Mouse (Mus musculus): ENCODE data around the gene Prop1. TPM values are rescaled to one million over a fixed set of nuclear protein-coding genes. Genes with fewer than 3 reads are reported as not detected.

The Prop1 gene
- not detected in 2 replicates for polyA plus RNA-seq (2015; fragmentation: Nextera tagmentation; extraction: Ambion mirVana)

DNA sequence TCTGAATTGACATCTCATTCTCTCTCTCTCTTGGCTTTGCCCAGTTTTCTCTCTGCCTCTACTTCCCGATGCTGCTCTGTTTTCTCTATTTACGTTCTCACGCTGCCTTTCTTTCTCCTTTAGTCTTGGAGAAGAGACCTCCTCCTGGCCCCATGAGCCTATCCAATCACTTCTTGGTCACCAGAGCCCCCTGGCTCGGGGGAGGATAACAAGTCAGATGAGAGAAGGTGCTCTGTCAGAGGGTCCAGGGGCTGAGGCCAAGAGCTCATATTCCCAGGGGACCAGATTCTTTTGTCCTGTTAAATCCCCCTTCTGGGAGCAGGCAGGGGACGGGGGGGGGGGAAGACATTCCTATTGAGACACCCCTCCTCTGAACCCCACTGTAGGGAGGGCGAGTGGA lies at the start of gene Prop1:
Gene Prop1 (minus strand): TSS at position 101 of the 400 bp plus-strand sequence.
- no peaks in the 10 kb centered on the region for H3K9me3 ChIP-seq (replicated peaks; ENCODE audit: control insufficient read depth, low read length)
- WGBS, result 62% methylated on average over 6 of the region's 6 CpGs
- no peaks in the 10 kb centered on the region for H3K27me3 ChIP-seq (ENCODE audit: control insufficient read depth, insufficient read depth, low read length)
- no peak within 1 kb of the TSS for H3K4me2 ChIP-seq (ENCODE audit: low read depth, low read length)
- H3K36me3 ChIP-seq (ENCODE audit: control insufficient read depth, insufficient read depth, low read length), result no peaks in the 10 kb centered on the region
- H3K9ac ChIP-seq (ENCODE audit: low read length), result no peak within 1 kb of the TSS
- no peaks in the 10 kb centered on the region for H3K4me1 ChIP-seq (ENCODE audit: control insufficient read depth, insufficient read depth, low read length)
- no peak within 1 kb of the TSS for H3K27ac ChIP-seq (ENCODE audit: low read length)
- H3K4me3 ChIP-seq (replicated peaks; ENCODE audit: low read length), result no peak within 1 kb of the TSS
- no peak for ATAC-seq (ENCODE audit: insufficient read depth, low FRiP score)

DNA sequence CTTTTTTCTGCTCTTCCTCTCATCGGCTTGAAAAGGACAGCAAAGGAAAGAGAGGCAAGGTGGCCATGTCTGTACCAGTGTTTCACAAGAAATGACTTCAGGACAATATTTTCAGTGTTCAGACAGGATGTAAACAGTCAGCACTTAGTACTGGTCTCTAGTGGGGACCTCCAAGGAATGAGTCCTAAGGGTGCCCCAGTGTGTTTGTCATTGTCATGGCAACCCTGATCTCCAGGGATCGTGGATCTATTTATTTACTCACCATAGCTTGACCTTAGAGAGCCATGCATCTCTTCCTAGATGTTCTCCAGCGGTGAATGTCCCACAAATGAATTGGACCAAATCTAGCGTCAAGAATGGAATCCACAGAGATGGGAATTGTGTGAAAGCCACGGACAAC lies 49.7 kb upstream of the Prop1 start, which contains the start of gene Olfr51:
Gene Olfr51 (plus strand): TSS at position 301 of the 400 bp plus-strand sequence.
- no peaks in the 10 kb centered on the region for H3K9me3 ChIP-seq (replicated peaks; ENCODE audit: control insufficient read depth, low read length)
- no peak within 1 kb of the TSS for H3K27ac ChIP-seq (ENCODE audit: low read length)
- H3K4me1 ChIP-seq (ENCODE audit: control insufficient read depth, insufficient read depth, low read length), result no peaks in the 10 kb centered on the region
- H3K9ac ChIP-seq (ENCODE audit: low read length), result no peak within 1 kb of the TSS
- 68% methylated on average over 5 of the region's 5 CpGs for WGBS
- no peak within 1 kb of the TSS for H3K4me2 ChIP-seq (ENCODE audit: low read depth, low read length)
- no peak for ATAC-seq (ENCODE audit: insufficient read depth, low FRiP score)
- no peak within 1 kb of the TSS for H3K4me3 ChIP-seq (replicated peaks; ENCODE audit: low read length)
- no peaks in the 10 kb centered on the region for H3K36me3 ChIP-seq (ENCODE audit: control insufficient read depth, insufficient read depth, low read length)
- H3K27me3 ChIP-seq (ENCODE audit: control insufficient read depth, insufficient read depth, low read length), result no peaks in the 10 kb centered on the region

DNA sequence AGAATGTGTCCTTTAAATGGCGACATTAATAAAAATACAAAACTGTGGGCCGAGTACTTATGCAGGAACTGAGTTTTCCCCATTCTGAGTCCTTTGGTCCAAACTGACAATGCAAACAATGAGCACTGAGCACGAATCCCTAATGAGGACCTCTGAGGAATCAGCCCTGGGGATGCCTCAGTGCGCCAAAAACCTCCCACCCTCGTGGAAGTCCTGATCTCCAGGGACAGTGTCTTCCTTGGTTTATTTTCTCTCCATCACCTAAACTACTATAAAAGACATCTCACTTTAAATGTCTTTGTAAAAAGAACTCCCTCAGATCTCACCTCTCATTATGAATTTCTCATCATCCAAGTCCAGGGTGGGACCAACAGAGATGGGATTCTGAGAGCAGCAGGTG lies 28.1 kb upstream of the Prop1 start, which contains the start of gene Olfr1377:
Gene Olfr1377 (plus strand): TSS at position 301 of the 400 bp plus-strand sequence.
- H3K4me2 ChIP-seq (ENCODE audit: low read depth, low read length), result no peak within 1 kb of the TSS
- WGBS, result 66% methylated on average over 5 of the region's 5 CpGs
- no peak within 1 kb of the TSS for H3K4me3 ChIP-seq (replicated peaks; ENCODE audit: low read length)
- ATAC-seq (ENCODE audit: insufficient read depth, low FRiP score), result no peak
- no peak within 1 kb of the TSS for H3K9ac ChIP-seq (ENCODE audit: low read length)
- H3K9me3 ChIP-seq (replicated peaks; ENCODE audit: control insufficient read depth, low read length), result no peaks in the 10 kb centered on the region
- no peaks in the 10 kb centered on the region for H3K36me3 ChIP-seq (ENCODE audit: control insufficient read depth, insufficient read depth, low read length)
- H3K4me1 ChIP-seq (ENCODE audit: control insufficient read depth, insufficient read depth, low read length), result no peaks in the 10 kb centered on the region
- no peaks in the 10 kb centered on the region for H3K27me3 ChIP-seq (ENCODE audit: control insufficient read depth, insufficient read depth, low read length)
- H3K27ac ChIP-seq (ENCODE audit: low read length), result no peak within 1 kb of the TSS

DNA sequence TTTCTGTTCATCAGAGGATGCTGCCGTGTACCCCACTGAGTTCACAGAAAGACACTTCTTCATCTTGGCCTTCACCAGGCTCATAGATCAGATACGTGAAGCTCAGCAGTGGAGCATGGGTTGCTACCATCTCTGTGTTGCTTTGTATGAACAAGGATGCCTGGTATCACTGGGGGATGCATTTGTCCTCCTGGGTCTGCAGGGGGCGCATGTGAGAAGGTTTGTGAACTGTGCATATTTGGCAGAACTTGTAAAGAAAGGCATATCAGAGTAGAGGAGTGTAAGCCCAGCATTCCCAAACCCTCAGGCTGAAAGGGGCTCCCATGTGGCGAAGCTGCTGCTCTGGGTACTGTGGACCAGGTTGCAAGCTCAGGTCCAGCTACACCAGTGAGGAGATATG lies 23.7 kb upstream of the Prop1 start:
- no peak overlapping the region for H3K4me3 ChIP-seq (replicated peaks; ENCODE audit: low read length)
- H3K9ac ChIP-seq (ENCODE audit: low read length), result no peak overlapping the region
- no peak overlapping the region for H3K27ac ChIP-seq (ENCODE audit: low read length)
- no peaks in the 10 kb centered on the region for H3K4me1 ChIP-seq (ENCODE audit: control insufficient read depth, insufficient read depth, low read length)
- H3K36me3 ChIP-seq (ENCODE audit: control insufficient read depth, insufficient read depth, low read length), result no peaks in the 10 kb centered on the region
- 68% methylated on average over 4 of the region's 4 CpGs for WGBS
- H3K27me3 ChIP-seq (ENCODE audit: control insufficient read depth, insufficient read depth, low read length), result no peaks in the 10 kb centered on the region
- ATAC-seq (ENCODE audit: insufficient read depth, low FRiP score), result no peak
- H3K9me3 ChIP-seq (replicated peaks; ENCODE audit: control insufficient read depth, low read length), result no peaks in the 10 kb centered on the region
- H3K4me2 ChIP-seq (ENCODE audit: low read depth, low read length), result no peak overlapping the region

DNA sequence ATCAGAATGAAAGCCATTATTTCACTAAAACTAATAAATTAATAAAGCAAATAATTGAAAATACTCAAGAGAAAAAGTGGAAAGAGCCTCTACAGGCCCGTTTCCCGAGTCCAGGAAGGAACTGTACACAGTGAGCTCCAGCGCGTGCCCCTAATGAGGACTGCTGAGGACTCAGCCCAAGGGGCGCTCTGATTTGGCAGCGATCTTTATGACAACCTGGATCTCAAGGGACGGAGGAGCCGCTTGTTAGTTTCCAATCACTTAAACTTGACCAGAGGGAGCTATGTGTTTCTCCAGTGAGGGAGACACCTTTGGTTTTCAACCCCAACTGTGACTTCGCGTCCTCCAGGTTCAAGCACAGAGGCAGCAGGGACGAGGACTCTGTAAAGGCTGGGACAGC lies 12.7 kb upstream of the Prop1 start, which contains the start of gene Olfr1378:
Gene Olfr1378 (plus strand): TSS at position 301 of the 400 bp plus-strand sequence.
- no peaks in the 10 kb centered on the region for H3K9me3 ChIP-seq (replicated peaks; ENCODE audit: control insufficient read depth, low read length)
- no peak for ATAC-seq (ENCODE audit: insufficient read depth, low FRiP score)
- WGBS, result 79% methylated on average over 11 of the region's 11 CpGs

DNA sequence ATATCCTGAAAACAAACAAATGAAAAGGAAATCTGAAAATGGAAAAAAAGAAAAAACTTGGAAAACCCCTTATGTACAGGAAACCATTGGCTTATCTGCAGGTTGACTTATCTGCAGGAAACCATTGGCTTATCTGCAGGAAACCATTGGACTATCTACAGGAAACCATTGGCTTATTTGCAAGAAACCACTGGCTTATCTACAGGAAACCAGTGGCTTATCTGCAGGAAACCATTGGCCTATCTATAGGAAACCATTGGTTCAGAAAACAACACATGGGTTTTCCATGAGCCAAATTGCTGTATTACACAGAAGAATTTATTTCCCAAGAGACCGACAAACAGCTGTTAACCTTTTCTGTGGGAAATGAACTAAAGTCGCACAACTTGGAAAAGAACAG lies 11.3 kb upstream of the Prop1 start:
- H3K9ac ChIP-seq (ENCODE audit: low read length), result no peak overlapping the region
- no peak overlapping the region for H3K27ac ChIP-seq (ENCODE audit: low read length)
- WGBS, result 73% methylated on average over 2 of the region's 2 CpGs
- no peak overlapping the region for H3K4me3 ChIP-seq (replicated peaks; ENCODE audit: low read length)
- no peaks in the 10 kb centered on the region for H3K9me3 ChIP-seq (replicated peaks; ENCODE audit: control insufficient read depth, low read length)
- H3K4me2 ChIP-seq (ENCODE audit: low read depth, low read length), result no peak overlapping the region
- no peaks in the 10 kb centered on the region for H3K27me3 ChIP-seq (ENCODE audit: control insufficient read depth, insufficient read depth, low read length)
- no peaks in the 10 kb centered on the region for H3K36me3 ChIP-seq (ENCODE audit: control insufficient read depth, insufficient read depth, low read length)
- H3K4me1 ChIP-seq (ENCODE audit: control insufficient read depth, insufficient read depth, low read length), result no peaks in the 10 kb centered on the region
- ATAC-seq (ENCODE audit: insufficient read depth, low FRiP score), result no peak

More for the DNA sequence above, 12.7 kb upstream of the Prop1 start, which contains the start of gene Olfr1378:
- Histone ChIP-seq H3K9ac (ENCODE audit: low read length) (no peak within 1 kb of the TSS), H3K27me3 (ENCODE audit: control insufficient read depth, insufficient read depth, low read length) (no peaks in the 10 kb centered on the region), H3K4me2 (ENCODE audit: low read depth, low read length) (no peak within 1 kb of the TSS), H3K4me1 (ENCODE audit: control insufficient read depth, insufficient read depth, low read length) (no peaks in the 10 kb centered on the region), H3K4me3 (replicated peaks; ENCODE audit: low read length) (no peak within 1 kb of the TSS), H3K36me3 (ENCODE audit: control insufficient read depth, insufficient read depth, low read length) (no peaks in the 10 kb centered on the region), H3K27ac (ENCODE audit: low read length) (no peak within 1 kb of the TSS)

DNA sequence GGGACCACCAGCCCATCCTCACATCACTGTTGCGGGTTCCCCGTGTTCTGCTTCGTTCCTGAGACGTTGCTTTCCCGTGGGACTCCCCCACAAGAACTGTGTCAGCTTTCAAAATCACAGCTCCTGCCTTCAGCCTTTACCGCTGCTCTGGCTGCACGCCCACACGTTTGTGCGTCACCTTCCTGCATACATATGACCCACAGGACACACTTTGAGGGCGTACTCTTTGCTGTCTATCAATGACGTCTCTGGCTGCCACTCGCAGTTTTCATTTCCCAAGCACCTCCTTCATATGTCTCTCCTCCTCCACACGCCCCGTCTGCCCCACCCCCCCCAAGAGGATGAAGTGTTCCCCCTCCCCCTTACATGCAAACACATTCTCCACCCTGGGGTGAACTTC lies 1.3 kb downstream of the Prop1 start:
- Histone ChIP-seq H3K27me3 (ENCODE audit: control insufficient read depth, insufficient read depth, low read length) (no peaks in the 10 kb centered on the region), H3K4me1 (ENCODE audit: control insufficient read depth, insufficient read depth, low read length) (no peaks in the 10 kb centered on the region), H3K4me3 (replicated peaks; ENCODE audit: low read length) (no peak overlapping the region), H3K27ac (ENCODE audit: low read length) (no peak overlapping the region), H3K9ac (ENCODE audit: low read length) (no peak overlapping the region), H3K36me3 (ENCODE audit: control insufficient read depth, insufficient read depth, low read length) (no peaks in the 10 kb centered on the region), H3K9me3 (replicated peaks; ENCODE audit: control insufficient read depth, low read length) (no peaks in the 10 kb centered on the region), H3K4me2 (ENCODE audit: low read depth, low read length) (no peak overlapping the region)
- ATAC-seq (ENCODE audit: insufficient read depth, low FRiP score), result no peak
- 65% methylated on average over 14 of the region's 14 CpGs for WGBS

DNA sequence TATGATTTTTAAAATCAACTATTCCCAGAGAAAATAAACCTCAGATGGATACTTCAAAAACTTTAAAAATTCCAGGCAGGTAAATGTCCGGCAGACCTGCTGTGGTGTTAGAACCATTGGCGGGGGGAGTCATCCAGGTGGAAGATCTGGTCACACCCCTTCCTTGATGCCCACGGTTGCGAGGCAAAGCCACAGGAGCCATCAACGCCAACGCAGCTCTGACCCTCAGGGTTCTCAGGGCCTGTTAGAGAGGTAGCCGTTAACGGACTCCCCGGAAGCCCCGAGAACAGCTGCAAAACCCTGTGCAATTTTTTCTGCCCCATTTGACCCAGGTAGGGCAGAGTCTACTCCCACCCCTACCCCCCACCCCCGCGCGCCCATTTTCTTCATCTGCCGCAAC lies 10.1 kb downstream of the Prop1 start, which contains the start of gene 4933414I15Rik:
Gene 4933414I15Rik (minus strand): TSS at position 260 of the 400 bp plus-strand sequence.
- no peak within 1 kb of the TSS for H3K9ac ChIP-seq (ENCODE audit: low read length)
- 76% methylated on average over 14 of the region's 14 CpGs for WGBS
- H3K27me3 ChIP-seq (ENCODE audit: control insufficient read depth, insufficient read depth, low read length), result no peaks in the 10 kb centered on the region
- no peaks in the 10 kb centered on the region for H3K9me3 ChIP-seq (replicated peaks; ENCODE audit: control insufficient read depth, low read length)
- H3K4me2 ChIP-seq (ENCODE audit: low read depth, low read length), result no peak within 1 kb of the TSS
- no peaks in the 10 kb centered on the region for H3K36me3 ChIP-seq (ENCODE audit: control insufficient read depth, insufficient read depth, low read length)
- H3K4me1 ChIP-seq (ENCODE audit: control insufficient read depth, insufficient read depth, low read length), result no peaks in the 10 kb centered on the region
- H3K27ac ChIP-seq (ENCODE audit: low read length), result no peak within 1 kb of the TSS
- H3K4me3 ChIP-seq (replicated peaks; ENCODE audit: low read length), result no peak within 1 kb of the TSS
- ATAC-seq (ENCODE audit: insufficient read depth, low FRiP score), result no peak

DNA sequence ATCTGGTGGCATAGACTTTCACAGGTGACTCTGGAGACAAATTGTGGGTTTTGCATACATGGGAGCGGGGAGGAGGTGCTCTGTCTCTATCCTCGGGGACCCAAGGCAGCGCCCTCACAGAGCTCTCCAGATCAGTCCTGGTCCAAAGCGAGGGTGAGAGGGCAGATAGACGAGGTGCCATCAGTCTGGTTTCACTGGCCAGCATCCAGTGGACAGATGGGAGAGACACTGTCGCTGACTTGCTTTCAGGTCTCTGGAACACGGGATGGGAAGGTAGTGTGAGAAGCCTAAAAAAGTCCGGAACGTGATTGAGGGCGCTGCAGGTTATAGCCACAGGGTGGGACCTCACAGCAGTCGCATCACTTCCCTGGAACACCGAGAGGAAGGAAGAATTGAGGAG lies 11.2 kb downstream of the Prop1 start:
- no peak overlapping the region for H3K9ac ChIP-seq (ENCODE audit: low read length)
- no peak overlapping the region for H3K27ac ChIP-seq (ENCODE audit: low read length)
- H3K4me2 ChIP-seq (ENCODE audit: low read depth, low read length), result no peak overlapping the region
- no peaks in the 10 kb centered on the region for H3K27me3 ChIP-seq (ENCODE audit: control insufficient read depth, insufficient read depth, low read length)
- no peak overlapping the region for H3K4me3 ChIP-seq (replicated peaks; ENCODE audit: low read length)
- 65% methylated on average over 12 of the region's 12 CpGs for WGBS
- no peaks in the 10 kb centered on the region for H3K9me3 ChIP-seq (replicated peaks; ENCODE audit: control insufficient read depth, low read length)
- H3K4me1 ChIP-seq (ENCODE audit: control insufficient read depth, insufficient read depth, low read length), result no peaks in the 10 kb centered on the region
- no peak for ATAC-seq (ENCODE audit: insufficient read depth, low FRiP score)
- H3K36me3 ChIP-seq (ENCODE audit: control insufficient read depth, insufficient read depth, low read length), result no peaks in the 10 kb centered on the region
